Mouse (Mus musculus) brain, embryonic 14.5 days (tissue): ENCODE measurements around the gene Plcb4.

Experiments
- CTCF ChIP-seq: fragments of 200-500 bp; IDR thresholded peaks from 2 replicates; pipeline ENCODE4 v1.5.1; 2012; ENCODE audit warnings: inconsistent platforms, mild to moderate bottlenecking, moderate library complexity, borderline replicate concordance; ENCODE audit not compliant: insufficient read depth, insufficient read length; ENCODE audit errors: extremely low read depth
- POLR2A ChIP-seq: fragments of 200-500 bp; IDR thresholded peaks from 2 replicates; pipeline ENCODE4 v1.6.1; 2012; ENCODE audit warnings: mild to moderate bottlenecking, inconsistent platforms, borderline replicate concordance; ENCODE audit not compliant: poor library complexity, insufficient read depth, insufficient read length, severe bottlenecking; ENCODE audit errors: extremely low read depth

GRCm38 (mm10) chr2:135757478-135757877 lies 98.7 kb downstream of the Plcb4 start:
- TF ChIP-seq POLR2A (no peak), CTCF (no peak)
